Mouse (Mus musculus) CH12.LX (cell line): ENCODE results near the gene Ybx1. TPM values are rescaled to one million over a fixed set of nuclear protein-coding genes. Genes with fewer than 3 reads are reported as not detected.

Source experiments
- DNase-seq: peaks from one replicate; pipeline ENCODE4 v3.0.0-alpha.2; 2013; ENCODE audit errors: extremely low read depth
- H3K27ac ChIP-seq: 2 replicates; pipeline ENCODE4 v1.5.1; 2012; ENCODE audit warnings: low read depth, mild to moderate bottlenecking, control low read depth, moderate library complexity; ENCODE audit not compliant: insufficient read depth
- H3K27me3 ChIP-seq: replicated peaks from 2 replicates; pipeline ENCODE3; 2012; ENCODE audit warnings: inconsistent platforms
- H3K36me3 ChIP-seq, 2 experiments: replicated peaks in 1 of 2; 2 replicates each; pipeline versions ENCODE3 to v1.6.1; 2012; ENCODE audit warnings: inconsistent platforms in 1 of 2, low read length in 1 of 2, mild to moderate bottlenecking in 1 of 2, mixed read lengths in 1 of 2, moderate library complexity in 1 of 2; ENCODE audit not compliant: control insufficient read depth in 1 of 2, insufficient read depth in 1 of 2
- H3K4me1 ChIP-seq, 2 experiments: 2 replicates each; pipeline ENCODE4 v1.6.1; 2012; ENCODE audit warnings: inconsistent platforms in 1 of 2, moderate library complexity in 1 of 2; ENCODE audit not compliant: insufficient read depth in 2 of 2, control insufficient read depth in 1 of 2
- H3K4me2 ChIP-seq: 2 replicates; pipeline ENCODE4 v1.6.1; 2012; ENCODE audit warnings: low read depth, mild to moderate bottlenecking, control low read depth; ENCODE audit not compliant: poor library complexity, insufficient read depth, severe bottlenecking
- H3K4me3 ChIP-seq, 3 experiments: fragments of 150-350 bp in 1 of 3; sonication (generic) in 1 of 3; replicated peaks in 1 of 3; 2 replicates each; pipeline versions ENCODE3 to v1.5.1; 2011 to 2012; ENCODE audit warnings: low read depth in 2 of 3, low read length in 2 of 3, mild to moderate bottlenecking in 2 of 3, moderate library complexity in 2 of 3, control low read depth in 1 of 3, improper control_type of control experiment in 1 of 3, inconsistent platforms in 1 of 3, mixed read lengths in 1 of 3; ENCODE audit not compliant: poor library complexity in 1 of 3
- H3K79me2 ChIP-seq: replicated peaks from 2 replicates; pipeline ENCODE4 v1.6.1; 2012; ENCODE audit warnings: mild to moderate bottlenecking, moderate library complexity; ENCODE audit not compliant: control insufficient read depth, poor library complexity, insufficient read depth, severe bottlenecking; ENCODE audit errors: extremely low read depth
- H3K9ac ChIP-seq: 2 replicates; pipeline ENCODE4 v1.6.1; 2012; ENCODE audit warnings: low read depth, mild to moderate bottlenecking, control low read depth, moderate library complexity; ENCODE audit not compliant: insufficient read depth
- H3K9me3 ChIP-seq: replicated peaks from 2 replicates; pipeline ENCODE3; 2012; ENCODE audit warnings: low read length, inconsistent platforms, mixed read lengths
- BHLHE40 ChIP-seq: IDR thresholded peaks from 2 replicates; pipeline ENCODE4 v1.6.1; 2011; ENCODE audit warnings: mild to moderate bottlenecking, low read depth, low read length, improper control_type of control experiment
- CHD1 ChIP-seq: IDR thresholded peaks from 2 replicates; pipeline ENCODE4 v1.6.1; 2012; ENCODE audit warnings: low read depth, low read length, improper control_type of control experiment, inconsistent platforms
- CHD2 ChIP-seq: IDR thresholded peaks from 2 replicates; pipeline ENCODE4 v1.6.1; 2011; ENCODE audit warnings: low read length, improper control_type of control experiment
- CTCF ChIP-seq, 2 experiments: IDR thresholded peaks in 1 of 2; conservative IDR thresholded peaks in 1 of 2; 2 replicates each; pipeline ENCODE4 v1.5.1; 2011 to 2012; ENCODE audit warnings: low read depth in 2 of 2, low read length in 2 of 2, improper control_type of control experiment in 1 of 2, inconsistent platforms in 1 of 2, mild to moderate bottlenecking in 1 of 2, moderate library complexity in 1 of 2
- E2F4 ChIP-seq: IDR thresholded peaks from 2 replicates; pipeline ENCODE4 v1.6.1; 2011; ENCODE audit warnings: low read depth, low read length, improper control_type of control experiment; ENCODE audit not compliant: insufficient replicate concordance
- ELF1 ChIP-seq: IDR thresholded peaks from 2 replicates; pipeline ENCODE4 v1.6.1; 2014; ENCODE audit warnings: low read depth, mild to moderate bottlenecking, inconsistent platforms, low read length, improper control_type of control experiment
- ETS1 ChIP-seq: conservative IDR thresholded peaks from 2 replicates; pipeline ENCODE4 v1.6.1; 2012; ENCODE audit warnings: low read depth, mild to moderate bottlenecking, inconsistent platforms, low read length, improper control_type of control experiment, moderate library complexity
- GABPA ChIP-seq: IDR thresholded peaks from 2 replicates; pipeline ENCODE4 v1.6.1; 2012; ENCODE audit warnings: low read depth, low read length, improper control_type of control experiment, inconsistent platforms; ENCODE audit not compliant: insufficient replicate concordance
- HCFC1 ChIP-seq: IDR thresholded peaks from 2 replicates; pipeline ENCODE4 v1.6.1; 2012; ENCODE audit warnings: low read depth, mild to moderate bottlenecking, inconsistent platforms, low read length, improper control_type of control experiment
- JUN ChIP-seq: IDR thresholded peaks from 2 replicates; pipeline ENCODE4 v1.6.1; 2011; ENCODE audit warnings: low read depth, mild to moderate bottlenecking, low read length, improper control_type of control experiment, moderate library complexity; ENCODE audit not compliant: insufficient read depth
- JUND ChIP-seq: conservative IDR thresholded peaks from 2 replicates; pipeline ENCODE4 v1.6.1; 2011; ENCODE audit warnings: low read depth, low read length, improper control_type of control experiment
- KAT2A ChIP-seq: IDR thresholded peaks from 2 replicates; pipeline ENCODE4 v1.6.1; 2012; ENCODE audit warnings: low read length, improper control_type of control experiment, inconsistent platforms; ENCODE audit not compliant: insufficient replicate concordance
- MAX ChIP-seq: IDR thresholded peaks from 2 replicates; pipeline ENCODE4 v1.6.1; 2011; ENCODE audit warnings: low read length, improper control_type of control experiment
- MAZ ChIP-seq: IDR thresholded peaks from 2 replicates; pipeline ENCODE4 v1.6.1; 2012; ENCODE audit warnings: low read depth, mild to moderate bottlenecking, inconsistent platforms, low read length, improper control_type of control experiment, moderate library complexity
- MEF2A ChIP-seq: IDR thresholded peaks from 2 replicates; pipeline ENCODE4 v1.6.1; 2014; ENCODE audit warnings: low read depth, mild to moderate bottlenecking, inconsistent platforms, low read length, improper control_type of control experiment, borderline replicate concordance
- MXI1 ChIP-seq: IDR thresholded peaks from 2 replicates; pipeline ENCODE4 v1.6.1; 2011; ENCODE audit warnings: mild to moderate bottlenecking, low read depth, low read length, improper control_type of control experiment
- MYC ChIP-seq: IDR thresholded peaks from 2 replicates; pipeline ENCODE4 v1.6.1; 2011; ENCODE audit warnings: low read depth, mild to moderate bottlenecking, improper control_type of control experiment, low read length
- NELFE ChIP-seq: IDR thresholded peaks from 2 replicates; pipeline ENCODE4 v1.6.1; 2011; ENCODE audit warnings: low read depth, low read length, improper control_type of control experiment
- NRF1 ChIP-seq: IDR thresholded peaks from 2 replicates; pipeline ENCODE4 v1.6.1; 2014; ENCODE audit warnings: low read depth, mild to moderate bottlenecking, inconsistent platforms, low read length, improper control_type of control experiment, moderate library complexity
- PAX5 ChIP-seq: IDR thresholded peaks from 2 replicates; pipeline ENCODE4 v1.6.1; 2012; ENCODE audit warnings: low read length, inconsistent platforms, mixed read lengths
- POLR2A ChIP-seq: IDR thresholded peaks from 2 replicates; pipeline ENCODE4 v1.6.1; 2011; ENCODE audit warnings: low read depth, mild to moderate bottlenecking, improper control_type of control experiment, low read length
- POLR2AphosphoS2 ChIP-seq: IDR thresholded peaks from 2 replicates; pipeline ENCODE4 v1.6.1; 2011; ENCODE audit warnings: low read depth, low read length, improper control_type of control experiment
- RCOR1 ChIP-seq: conservative IDR thresholded peaks from 2 replicates; pipeline ENCODE4 v1.6.1; 2012; ENCODE audit warnings: low read depth, mild to moderate bottlenecking, inconsistent platforms, low read length, improper control_type of control experiment
- SMC3 ChIP-seq: IDR thresholded peaks from 2 replicates; pipeline ENCODE4 v1.6.1; 2011; ENCODE audit warnings: low read depth, low read length, improper control_type of control experiment
- TBP ChIP-seq: conservative IDR thresholded peaks from 2 replicates; pipeline ENCODE4 v1.6.1; 2011; ENCODE audit warnings: low read depth, low read length, improper control_type of control experiment
- UBTF ChIP-seq: IDR thresholded peaks from 2 replicates; pipeline ENCODE4 v1.6.1; 2012; ENCODE audit warnings: low read depth, mild to moderate bottlenecking, inconsistent platforms, low read length, improper control_type of control experiment, moderate library complexity
- USF1 ChIP-seq: IDR thresholded peaks from 2 replicates; pipeline ENCODE4 v1.6.1; 2014; ENCODE audit warnings: low read depth, mild to moderate bottlenecking, inconsistent platforms, low read length, improper control_type of control experiment
- USF2 ChIP-seq: conservative IDR thresholded peaks from 2 replicates; pipeline ENCODE4 v1.6.1; 2011; ENCODE audit warnings: low read depth, low read length, improper control_type of control experiment
- ZC3H11A ChIP-seq: IDR thresholded peaks from 2 replicates; pipeline ENCODE4 v1.6.1; 2012; ENCODE audit warnings: low read depth, mild to moderate bottlenecking, inconsistent platforms, low read length, improper control_type of control experiment
- ZMIZ1 ChIP-seq: IDR thresholded peaks from 2 replicates; pipeline ENCODE4 v1.6.1; 2012; ENCODE audit warnings: low read depth, mild to moderate bottlenecking, inconsistent platforms, low read length, improper control_type of control experiment
- dilution Hi-C: fragments of 300-500 bp; cut with MboI; formaldehyde crosslinking; loops from 2 replicates; pipeline ENCODE4 v1.14.3; 2020; ENCODE audit warnings: low sequenced_read_pairs; ENCODE audit not compliant: extremely low pct_unique_long_range_greater_than_20kb, extremely low pct_ligation_motif_present
- in situ Hi-C: fragments of 300-500 bp; cut with MboI; formaldehyde crosslinking; loops from 3 replicates; pipeline ENCODE4 v1.14.3; 2019; ENCODE audit warnings: low sequenced_read_pairs, low pct_ligation_motif_present, low pct_unique_long_range_greater_than_20kb, mixed read lengths
- polyA plus RNA-seq: library from polyadenylated mRNA; unstranded; fragments of >175 nt; gene quantifications from 2 replicates; pipeline ENCODE4 v1.2.1, GENCODE M21; 2012; ENCODE audit warnings: low read depth; ENCODE audit not compliant: insufficient read length
- total RNA-seq, 2 experiments: library from RNA; depleted of rRNA; stranded (reverse); fragments of 300-350 nt in 1 of 2; fragments of >200 nt in 1 of 2; gene quantifications; 2 replicates each; pipeline ENCODE4 v1.2.3; 2012 to 2014

Gene Ybx1
- total and polyA plus RNA-seq, 3 experiments = 724 to 2,246 (median 901) TPM

DNA sequence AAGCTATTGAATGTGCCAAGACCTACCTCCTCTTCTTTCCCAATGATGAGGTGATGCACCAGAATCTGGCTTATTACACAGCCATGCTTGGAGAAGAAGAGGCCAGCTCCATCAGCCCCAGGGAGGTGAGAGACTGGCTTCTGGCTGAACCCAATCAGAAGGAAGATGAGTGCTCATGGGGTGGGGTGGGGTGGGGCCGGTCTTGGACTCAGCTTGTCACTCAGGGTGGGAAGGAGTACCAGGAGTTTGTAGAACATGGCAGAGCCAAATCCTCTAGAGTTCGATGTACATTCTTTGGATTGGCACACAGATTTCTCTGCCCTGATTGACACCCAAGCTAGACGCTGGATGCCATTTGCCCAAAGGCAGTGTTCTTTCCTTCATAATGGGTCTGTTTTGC, 55.7 kb downstream of the Ybx1 start:
- peak overlapping the region; percentile 23; the same call in 1 of the 2 replicates for H3K4me2 ChIP-seq
- in situ Hi-C loops = no loop called here

DNA sequence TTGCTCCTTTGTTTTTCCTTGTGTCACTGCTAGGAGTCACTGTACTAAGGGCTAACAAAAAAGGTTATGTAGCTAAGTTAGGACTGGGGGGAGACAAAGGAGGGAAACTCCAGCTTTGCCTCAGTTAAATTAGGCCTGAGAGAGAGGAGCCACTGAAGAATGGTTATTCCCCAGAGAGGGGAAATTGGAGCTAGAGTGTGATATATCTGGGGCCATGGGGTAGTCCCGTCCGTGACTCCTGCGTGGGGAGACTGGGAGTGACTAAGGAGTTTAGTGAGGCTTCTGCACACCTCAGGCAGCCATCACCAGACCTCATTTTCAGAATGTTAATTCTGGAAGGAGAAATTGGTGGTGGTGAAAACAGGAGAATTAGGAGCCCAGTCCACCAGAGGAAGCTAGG, 60.1 kb downstream of the Ybx1 start:
- Histone ChIP-seq H3K27me3 (no peaks in the 10 kb centered on the region), H3K79me2 (no peaks in the 10 kb centered on the region), H3K4me3 (peak overlapping the region in 2 of 3 experiments; percentile 74 to 92), H3K27ac (no peak overlapping the region), H3K9ac (no peak overlapping the region), H3K4me1 (peaks cover 6 to 55% of the 10 kb centered on the region in 2 experiments), H3K36me3 (peaks cover 0 to 38% of the 10 kb centered on the region in 2 experiments), H3K4me2 (peak overlapping the region; percentile 54), H3K9me3 (no peaks in the 10 kb centered on the region)
- TF ChIP-seq CTCF (conservative IDR thresholded peaks at IDR 0.05 in 1 of 2, IDR thresholded peaks at IDR 0.05 in 1 of 2; ENCODE audit: low read depth in 2 of 2, low read length in 2 of 2) (no peak), CHD1 (no peak), TBP (no peak), ELF1 (no peak), PAX5 (no peak), ETS1 (peak; percentile 27; the same call in 1 of the 2 replicates), NELFE (no peak), POLR2A (no peak), JUND (no peak), RCOR1 (no peak), MEF2A (peak; percentile 34; the same call in 1 of the 2 replicates), GABPA (no peak), MYC (no peak), USF2 (no peak), MXI1 (no peak), UBTF (no peak), ZC3H11A (no peak), BHLHE40 (peak; percentile 76), KAT2A (no peak), USF1 (no peak), NRF1 (no peak), SMC3 (no peak), JUN (no peak), HCFC1 (no peak), POLR2AphosphoS2 (no peak), ZMIZ1 (no peak), MAZ (no peak)
- in situ Hi-C loops (no loop called here), dilution Hi-C loops (no loop called here)
- peak; percentile 62 for DNase-seq

More for the DNA sequence above, 55.7 kb downstream of the Ybx1 start:
- Histone ChIP-seq H3K9me3 (no peaks in the 10 kb centered on the region), H3K9ac (no peak overlapping the region), H3K27me3 (no peaks in the 10 kb centered on the region), H3K4me3 (no peak overlapping the region), H3K27ac (no peak overlapping the region), H3K36me3 (peaks cover 17 to 67% of the 10 kb centered on the region in 2 experiments), H3K79me2 (no peaks in the 10 kb centered on the region), H3K4me1 (peaks cover 6 to 51% of the 10 kb centered on the region in 2 experiments)
- dilution Hi-C loops = no loop called here
- no peak for DNase-seq
- TF ChIP-seq MXI1 (no peak), GABPA (no peak), ZC3H11A (no peak), RCOR1 (no peak), MAZ (no peak), NRF1 (no peak), MAX (no peak), UBTF (no peak), E2F4 (no peak), BHLHE40 (no peak), KAT2A (no peak), ZMIZ1 (no peak), SMC3 (no peak), CHD2 (no peak)
